Mouse (Mus musculus): Measurements from ENCODE around the gene L3mbtl3.

DNA sequence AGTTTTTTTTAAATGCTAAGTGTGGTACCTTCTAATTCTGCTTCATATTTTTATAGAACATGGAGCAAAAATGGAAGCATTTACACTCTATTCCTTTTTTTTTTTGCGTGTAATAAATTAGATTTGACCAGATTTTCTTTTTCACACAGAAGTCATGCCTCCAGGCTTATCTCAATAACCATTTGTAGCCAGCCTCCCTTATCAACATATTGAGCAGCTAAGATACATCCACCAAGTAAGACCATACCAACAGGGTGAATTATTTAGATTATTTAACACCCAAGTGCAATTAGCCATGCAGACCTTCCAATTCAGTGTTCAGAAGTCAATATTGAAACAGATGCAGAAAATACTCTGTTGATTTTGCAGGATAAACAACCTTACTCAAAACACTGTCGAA lies 10.8 kb downstream of the L3mbtl3 start:
- TF ChIP-seq CTCF (IDR thresholded peaks at IDR 0.05; ENCODE audit: control insufficient read depth, insufficient read depth, insufficient read length) (no peak), MYOG (IDR thresholded peaks at IDR 0.05; ENCODE audit: control insufficient read depth, extremely low read depth, insufficient read length) (no peak), USF1 (IDR thresholded peaks at IDR 0.05; ENCODE audit: low read depth) (no peak), CEBPB (IDR thresholded peaks at IDR 0.05; ENCODE audit: low read depth) (no peak)

All from C2C12 (cell line).